Mouse (Mus musculus) embryonic fibroblast, embryonic 13.5 days (primary cell): Measurements from ENCODE around the gene Dyrk1b.

ENCODE experiments used
- CTCF ChIP-seq: IDR thresholded peaks from 2 replicates; pipeline ENCODE4 v1.5.1; 2011; ENCODE audit warnings: mild to moderate bottlenecking, control low read depth, low read length, moderate library complexity, borderline replicate concordance; ENCODE audit not compliant: insufficient read depth
- POLR2A ChIP-seq: IDR thresholded peaks from 2 replicates; pipeline ENCODE4 v1.6.1; 2011; ENCODE audit warnings: low read depth, mild to moderate bottlenecking, control low read depth, low read length, moderate library complexity

- TF ChIP-seq POLR2A (no peak), CTCF (no peak)
Measured at GRCm38 (mm10) chr7:28186631-28187030, 7.4 kb downstream of the Dyrk1b start.
